Mouse (Mus musculus) ES-E14 (cell line): Measurements from ENCODE around the gene Pcyt1a. TPM values are rescaled to one million over a fixed set of nuclear protein-coding genes. Genes with fewer than 3 reads are reported as not detected.

Experiments used
- DNase-seq: peaks from one replicate; pipeline ENCODE4 v3.0.0-alpha.2; 2013; ENCODE audit warnings: low read depth, low spot score
- H3K27ac ChIP-seq: 2 replicates; pipeline ENCODE4 v1.5.1; 2012; ENCODE audit warnings: low read depth, mild to moderate bottlenecking, low read length, moderate library complexity, mixed read lengths; ENCODE audit not compliant: poor library complexity, insufficient read depth, severe bottlenecking
- H3K36me3 ChIP-seq: 2 replicates; pipeline ENCODE4 v1.6.1; 2012; ENCODE audit warnings: mild to moderate bottlenecking, low read length, moderate library complexity, mixed read lengths; ENCODE audit not compliant: control insufficient read depth, poor library complexity, insufficient read depth, severe bottlenecking
- H3K4me1 ChIP-seq, 2 experiments: fragments of 150-350 bp in 1 of 2; sonication (generic) in 1 of 2; 2 replicates each; pipeline ENCODE4 v1.6.1; 2012; ENCODE audit warnings: low read length in 2 of 2, mild to moderate bottlenecking in 1 of 2, mixed read lengths in 1 of 2; ENCODE audit not compliant: control insufficient read depth in 2 of 2, insufficient read depth in 2 of 2, poor library complexity in 1 of 2
- H3K4me3 ChIP-seq, 2 experiments: fragments of 150-350 bp in 1 of 2; sonication (generic) in 1 of 2; 2 replicates each; pipeline ENCODE4 v1.5.1; 2012; ENCODE audit warnings: low read length in 2 of 2, low read depth in 1 of 2, mild to moderate bottlenecking in 1 of 2, mixed read lengths in 1 of 2; ENCODE audit not compliant: insufficient read depth in 1 of 2, poor library complexity in 1 of 2, severe bottlenecking in 1 of 2
- H3K9ac ChIP-seq: 2 replicates; pipeline ENCODE4 v1.6.1; 2012; ENCODE audit warnings: low read depth, mild to moderate bottlenecking, low read length, mixed read lengths; ENCODE audit not compliant: poor library complexity, insufficient read depth, severe bottlenecking
- H3K9me3 ChIP-seq: fragments of 150-350 bp; sonication (generic); 2 replicates; pipeline ENCODE4 v1.6.1; 2012; ENCODE audit warnings: low read depth, mild to moderate bottlenecking, low read length; ENCODE audit not compliant: control insufficient read depth, insufficient read depth
- CHD2 ChIP-seq: IDR thresholded peaks from 2 replicates; pipeline ENCODE4 v1.6.1; 2014; ENCODE audit warnings: mild to moderate bottlenecking, low read depth, low read length, inconsistent platforms
- HCFC1 ChIP-seq: IDR thresholded peaks from 2 replicates; pipeline ENCODE4 v1.6.1; 2012; ENCODE audit warnings: low read length, inconsistent platforms, borderline replicate concordance; ENCODE audit not compliant: insufficient read depth
- MAFK ChIP-seq: IDR thresholded peaks from 2 replicates; pipeline ENCODE4 v1.6.1; 2014; ENCODE audit warnings: mild to moderate bottlenecking, low read depth, low read length, inconsistent platforms; ENCODE audit not compliant: insufficient read depth
- ZC3H11A ChIP-seq: IDR thresholded peaks from 2 replicates; pipeline ENCODE4 v1.6.1; 2012; ENCODE audit warnings: low read depth, mild to moderate bottlenecking, inconsistent platforms, low read length, borderline replicate concordance
- ZNF384 ChIP-seq: IDR thresholded peaks from 2 replicates; pipeline ENCODE4 v1.6.1; 2012; ENCODE audit warnings: low read depth, low read length, inconsistent platforms
- in situ Hi-C, 2 experiments: fragments of 600-800 bp; cut with MboI; formaldehyde crosslinking; loops; one replicate each; pipeline ENCODE4 v1.15.1; 2025; ENCODE audit warnings: low sequenced_read_pairs in 2 of 2, inconsistent platforms in 1 of 2; ENCODE audit not compliant: unreplicated experiment in 2 of 2
- total RNA-seq: library from RNA; depleted of rRNA; stranded (reverse); fragments of 300-350 nt; gene quantifications from 2 replicates; pipeline ENCODE4 v1.2.3, GENCODE M21; 2012

Pcyt1a gene
- total RNA-seq, 1 experiment = 18.2 TPM

- Histone ChIP-seq H3K36me3 (no peaks in the 10 kb centered on the region), H3K4me3 (no peak overlapping the region), H3K4me1 (no peaks in the 10 kb centered on the region), H3K9me3 (no peaks in the 10 kb centered on the region), H3K9ac (no peak overlapping the region), H3K27ac (no peak overlapping the region)
- TF ChIP-seq CHD2 (no peak), HCFC1 (no peak), MAFK (no peak), ZC3H11A (no peak), ZNF384 (no peak)
- in situ Hi-C loops = no loop called here
- no peak for DNase-seq
Measured at GRCm38 (mm10) chr16:32405716-32406115, 25.0 kb upstream of the Pcyt1a start.

- H3K36me3 ChIP-seq = no peaks in the 10 kb centered on the region
- no peaks in the 10 kb centered on the region for H3K9me3 ChIP-seq
- no peak overlapping the region for H3K9ac ChIP-seq
- TF ChIP-seq MAFK (no peak), HCFC1 (no peak), ZNF384 (no peak), ZC3H11A (no peak), CHD2 (no peak)
- H3K4me3 ChIP-seq = no peak overlapping the region
- no peaks in the 10 kb centered on the region for H3K4me1 ChIP-seq
- no peak overlapping the region for H3K27ac ChIP-seq
- in situ Hi-C loops = no loop called here
- DNase-seq = no peak
Measured at GRCm38 (mm10) chr16:32406671-32407070, 24.1 kb upstream of the Pcyt1a start.

DNA sequence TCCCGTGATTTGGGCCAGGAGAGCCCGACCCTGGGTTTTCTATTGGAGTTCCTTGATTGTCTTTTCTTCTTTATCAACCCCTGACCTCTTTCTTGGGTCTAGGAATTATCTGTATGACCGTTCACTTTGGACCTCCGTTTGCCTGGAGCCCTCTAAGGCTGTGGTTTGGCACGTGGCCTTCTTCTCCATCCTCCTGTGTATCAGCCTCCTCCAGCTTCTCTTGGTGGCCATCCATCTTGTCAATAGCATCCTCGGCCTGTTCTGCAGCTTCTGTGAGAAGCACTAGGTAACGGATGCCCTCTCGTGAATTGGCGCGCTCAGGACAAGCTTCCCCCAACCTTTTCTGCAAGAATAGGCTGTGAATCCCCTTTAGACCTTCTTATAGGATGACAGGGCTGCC is 23.0 kb upstream of the Pcyt1a start:
- TF ChIP-seq CHD2 = no peak
- no peak for TF ChIP-seq ZNF384
- TF ChIP-seq HCFC1 = no peak
- TF ChIP-seq ZC3H11A = no peak
- TF ChIP-seq MAFK = no peak
- Histone ChIP-seq H3K36me3 (no peaks in the 10 kb centered on the region), H3K9ac (no peak overlapping the region), H3K9me3 (no peaks in the 10 kb centered on the region), H3K27ac (no peak overlapping the region), H3K4me1 (no peaks in the 10 kb centered on the region), H3K4me3 (no peak overlapping the region)
- DNase-seq = no peak
- in situ Hi-C loops = no loop called here

- no peak overlapping the region for H3K9ac ChIP-seq
- no peaks in the 10 kb centered on the region; a peak in 1 of 4 replicates for H3K4me1 ChIP-seq
- H3K9me3 ChIP-seq = no peaks in the 10 kb centered on the region
- no peaks in the 10 kb centered on the region for H3K36me3 ChIP-seq
- no peak for DNase-seq
- no peak overlapping the region for H3K27ac ChIP-seq
- in situ Hi-C loops = no loop called here
- no peak for TF ChIP-seq HCFC1
- no peak for TF ChIP-seq ZC3H11A
- TF ChIP-seq ZNF384 = no peak
- no peak for TF ChIP-seq MAFK
- no peak for TF ChIP-seq CHD2
- no peak overlapping the region for H3K4me3 ChIP-seq
Measured at GRCm38 (mm10) chr16:32417457-32417856, 13.3 kb upstream of the Pcyt1a start.
